Mouse (Mus musculus) adrenal gland, adult 10 weeks (tissue): ENCODE results near the gene Mycn. TPM values are rescaled to one million over a fixed set of nuclear protein-coding genes. Genes with fewer than 3 reads are reported as not detected.

Experiments used
- polyA plus RNA-seq: library from polyadenylated mRNA; stranded (reverse); fragments of 350-450 nt; fragmentation: Illumina TruSeq; extraction: RNeasy Lipid Tissue Mini Kit (QIAGEN cat#74804); gene quantifications from one replicate; pipeline ENCODE4 v1.2.3, GENCODE M21; 2014; ENCODE audit warnings: low read depth, low replicate concordance

Gene Mycn
- polyA plus RNA-seq, result 7.0 TPM

DNA sequence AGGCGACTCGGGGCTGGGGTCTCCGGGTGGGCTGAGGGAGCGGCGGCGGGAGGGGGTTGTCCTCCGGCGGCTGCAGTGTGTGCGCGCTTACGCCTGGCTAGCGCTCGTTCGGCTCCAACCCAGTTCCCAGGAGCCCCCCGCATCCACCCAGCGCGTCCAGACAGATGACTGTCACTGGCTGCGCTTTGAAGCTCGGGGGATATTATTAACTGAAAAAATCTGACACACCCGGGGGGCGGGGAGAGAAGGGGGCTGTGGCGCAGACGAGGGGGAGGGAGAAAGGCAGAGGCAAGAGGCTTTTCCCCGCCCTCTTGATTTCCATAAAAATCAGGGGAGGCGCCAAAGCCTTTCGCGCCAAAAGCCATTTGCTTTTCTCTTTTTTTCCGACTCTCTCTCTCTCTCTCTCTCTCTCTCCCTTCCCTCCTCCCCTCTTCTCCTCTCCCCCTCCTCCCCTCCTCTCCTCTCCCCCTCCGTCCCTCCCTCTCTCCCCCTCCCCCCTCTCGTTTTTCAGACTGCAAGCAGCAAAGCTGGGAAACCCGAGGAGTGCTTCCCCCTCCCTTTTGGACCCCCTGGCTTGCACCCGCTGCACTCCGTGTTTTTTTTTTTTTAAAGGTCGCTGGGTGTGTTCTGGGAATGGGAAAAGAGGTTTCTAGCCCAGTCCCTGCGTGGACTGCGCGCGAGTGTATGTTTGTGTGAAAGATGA is at the start of gene Mycn:
TSS of gene Mycn (minus strand) at position 254 of the 703 bp plus-strand sequence.

